Mouse (Mus musculus) mouse embryonic stem cell (cell line): ENCODE data around the gene Hsd17b14.
"Not testable (repeated sequence)": the region's sequence is repeated elsewhere in the genome, so short reads cannot be mapped to it uniquely, and the experiment has no call there.

Experiments used
- in situ Hi-C, 2 experiments: fragments of 300-500 bp; cut with MboI; formaldehyde crosslinking; loops; 1 replicate in 1 of 2; 3 replicates in 1 of 2; pipeline ENCODE4 v1.14.3; 2019 to 2020; ENCODE audit warnings: low sequenced_read_pairs in 2 of 2, low pct_unique_long_range_greater_than_20kb in 1 of 2, mixed read lengths in 1 of 2; ENCODE audit not compliant: unreplicated experiment in 1 of 2

Gene Hsd17b14

DNA sequence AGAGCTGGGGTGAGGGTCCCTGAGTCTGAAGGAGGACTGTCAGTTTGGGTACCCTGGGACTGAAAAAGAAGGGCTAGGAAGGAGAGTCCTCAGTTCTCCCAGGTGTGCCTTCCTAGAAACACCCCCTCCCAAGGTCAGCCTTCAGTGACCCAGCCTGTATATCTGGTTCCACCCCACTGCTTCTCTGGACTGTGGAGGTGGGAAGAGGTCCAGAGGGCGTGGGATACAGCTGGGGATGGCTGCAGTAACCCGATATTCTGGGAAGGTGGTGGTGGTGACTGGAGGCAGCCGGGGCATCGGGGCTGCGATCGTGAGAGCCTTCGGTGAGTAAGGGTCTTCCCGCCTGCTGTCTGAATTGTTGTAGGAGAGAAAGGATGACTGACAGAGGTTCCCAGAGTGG, at the start of gene Hsd17b14:
Gene Hsd17b14, plus strand, starts transcription at position 150 of the 400 bp plus-strand sequence.
- in situ Hi-C loops: no loop called here

DNA sequence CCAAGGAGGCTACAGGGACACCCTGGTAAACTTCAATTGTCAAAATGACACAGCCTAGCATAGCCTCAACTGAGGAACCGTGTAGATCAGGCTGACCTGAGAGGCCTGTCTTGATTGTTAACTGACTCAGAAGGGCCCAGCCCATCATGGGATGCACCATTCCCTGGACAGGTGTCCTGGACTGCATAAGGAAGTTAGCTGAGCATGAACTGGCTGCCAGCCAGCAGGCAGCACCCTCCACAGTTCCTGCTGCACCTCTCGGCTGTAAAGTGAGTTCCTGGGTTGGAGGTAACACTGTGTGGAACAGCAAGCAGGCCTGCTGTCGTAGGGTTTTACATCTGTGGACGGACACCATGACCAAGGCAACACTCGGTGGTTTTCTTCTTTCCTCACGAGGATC, 47.1 kb upstream of the Hsd17b14 start:
- in situ Hi-C loops: no loop called here

DNA sequence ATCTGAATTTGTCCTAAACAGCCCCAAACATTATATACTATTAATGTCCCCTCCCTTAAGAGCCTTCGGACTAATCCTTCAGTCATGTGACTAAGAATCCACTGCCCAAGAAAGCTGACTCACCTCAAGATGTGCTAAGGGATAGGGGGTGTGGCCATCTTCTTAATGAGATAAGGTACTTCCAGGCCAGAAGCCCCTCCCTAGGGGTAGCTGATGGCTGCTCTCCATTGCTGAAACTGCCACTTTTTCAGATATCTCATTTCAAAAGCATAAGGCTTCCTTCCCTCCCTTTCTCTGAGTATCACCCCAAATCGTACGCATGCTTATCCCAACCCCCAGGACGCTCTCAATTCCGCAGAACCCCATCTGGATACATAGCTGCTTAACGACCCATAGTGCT, 46.1 kb upstream of the Hsd17b14 start:
- in situ Hi-C loops: no loop called here

DNA sequence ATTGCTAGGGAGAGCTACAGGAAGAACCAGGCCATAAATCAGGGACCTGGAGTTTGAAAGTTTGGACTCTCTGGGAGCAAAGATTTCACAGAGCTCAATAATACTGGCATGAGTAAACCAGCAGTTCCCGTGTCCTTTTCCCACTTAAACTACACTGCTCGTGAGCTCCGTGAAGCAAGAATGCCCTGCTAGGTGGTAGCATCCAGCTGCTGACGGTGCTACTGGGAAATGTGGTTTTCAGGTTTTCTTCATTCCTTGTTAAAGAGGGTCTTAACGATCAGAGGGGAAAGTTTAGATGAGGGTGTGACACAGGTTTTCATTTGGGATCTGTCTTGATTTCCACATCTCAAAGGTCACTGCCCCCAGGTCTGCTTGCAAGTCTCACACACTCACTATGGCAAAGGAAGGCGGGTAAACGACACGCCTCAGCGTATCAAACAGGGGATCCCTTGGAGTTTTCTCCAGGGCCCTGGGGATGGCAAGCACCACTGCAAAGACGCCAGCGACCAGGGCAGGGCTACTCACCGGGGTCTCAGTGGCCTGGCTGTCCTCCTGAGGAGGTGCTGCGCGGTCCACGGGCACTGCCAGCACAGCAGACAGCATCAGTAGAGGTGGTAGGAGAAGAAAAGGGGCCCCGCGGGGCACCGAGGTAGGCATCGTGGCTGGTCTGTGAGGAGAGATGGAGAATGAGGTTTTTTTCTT, 45.4 kb upstream of the Hsd17b14 start:
- in situ Hi-C loops: no loop called here

DNA sequence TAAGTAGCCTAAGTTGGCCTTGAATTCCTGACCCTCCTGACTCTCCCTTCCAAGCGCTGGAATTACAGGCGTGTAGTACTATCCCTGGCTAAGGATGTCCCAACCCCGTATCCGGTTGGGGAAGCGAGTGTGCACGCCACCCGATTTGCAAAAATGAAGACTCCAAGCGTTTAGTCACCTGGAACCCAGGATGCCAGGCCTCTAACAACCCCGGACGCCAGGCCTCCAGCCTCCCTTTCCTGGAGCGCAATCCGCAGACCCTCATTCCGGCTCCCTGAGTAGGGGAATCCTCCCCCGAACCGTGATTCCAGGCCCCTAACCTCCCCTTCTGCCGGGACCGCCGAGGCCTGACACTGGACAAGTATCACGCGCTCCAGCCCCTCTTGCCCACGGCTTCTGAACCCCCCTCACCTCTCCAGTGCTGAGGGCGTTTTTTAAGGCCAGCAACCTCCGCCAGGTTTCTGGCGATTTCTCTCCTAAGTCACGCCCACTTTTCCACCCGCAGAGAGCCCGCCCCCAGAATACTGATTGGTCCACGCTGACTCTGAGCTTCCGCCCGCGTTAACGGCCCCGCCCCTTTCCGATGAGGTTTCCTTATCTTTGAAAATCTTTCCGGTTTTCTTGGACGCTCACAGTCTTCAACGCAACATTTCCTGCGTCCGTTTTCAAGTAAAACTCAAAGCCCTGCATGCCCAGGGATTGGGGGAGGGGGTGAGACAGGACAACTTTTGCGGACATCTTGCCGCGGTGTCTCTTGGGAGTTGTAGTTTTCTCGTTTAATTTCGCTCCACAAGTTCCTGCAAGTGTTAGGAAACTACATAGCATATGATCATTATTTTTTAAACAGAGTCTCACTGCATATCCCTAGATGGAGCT, 44.5 kb upstream of the Hsd17b14 start, which contains the start of gene Nucb1:
Gene Nucb1, minus strand, starts transcription at position 495 of the 876 bp plus-strand sequence.
- in situ Hi-C loops: no loop called here

DNA sequence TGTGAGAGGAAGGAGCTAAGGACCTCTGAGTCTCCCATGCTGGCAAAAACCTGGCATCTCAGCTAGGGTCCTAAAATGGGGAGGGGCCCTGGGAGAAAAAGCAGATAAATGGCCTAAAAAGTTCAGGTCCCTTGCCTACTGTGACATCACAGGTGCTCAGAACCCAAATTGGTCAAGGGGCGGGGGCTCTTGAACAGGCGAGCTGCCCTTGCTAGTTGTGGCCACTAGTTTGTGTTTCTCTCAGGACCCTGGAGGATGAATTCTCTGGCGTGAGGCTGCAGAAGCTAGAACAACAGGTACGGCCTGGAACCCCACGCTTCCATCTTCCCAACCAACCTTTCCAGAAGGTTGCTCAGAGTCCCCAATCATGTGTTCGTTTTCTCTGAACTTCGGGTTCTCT, 40.3 kb upstream of the Hsd17b14 start:
- in situ Hi-C loops: no loop called here

DNA sequence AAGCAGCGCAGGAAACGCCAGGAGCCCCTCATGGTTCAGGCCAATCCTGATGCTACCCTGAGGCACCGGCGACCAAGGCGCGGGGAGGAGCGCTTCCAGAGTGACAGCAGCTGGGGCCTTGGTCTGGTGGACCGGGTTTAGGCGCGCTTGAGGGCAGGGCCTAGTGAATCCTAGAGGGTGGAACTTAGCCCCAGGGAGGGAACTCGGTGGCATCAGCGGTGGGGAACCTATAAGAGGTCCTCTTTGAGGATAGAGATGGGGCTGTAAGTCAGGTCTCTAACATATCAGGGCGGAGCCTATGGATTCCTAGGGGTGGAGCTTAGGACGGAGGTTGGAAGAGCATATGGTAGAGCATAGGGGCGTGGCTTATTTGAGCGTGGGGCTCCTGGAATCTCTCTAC, 39.3 kb upstream of the Hsd17b14 start:
- in situ Hi-C loops: no loop called here

DNA sequence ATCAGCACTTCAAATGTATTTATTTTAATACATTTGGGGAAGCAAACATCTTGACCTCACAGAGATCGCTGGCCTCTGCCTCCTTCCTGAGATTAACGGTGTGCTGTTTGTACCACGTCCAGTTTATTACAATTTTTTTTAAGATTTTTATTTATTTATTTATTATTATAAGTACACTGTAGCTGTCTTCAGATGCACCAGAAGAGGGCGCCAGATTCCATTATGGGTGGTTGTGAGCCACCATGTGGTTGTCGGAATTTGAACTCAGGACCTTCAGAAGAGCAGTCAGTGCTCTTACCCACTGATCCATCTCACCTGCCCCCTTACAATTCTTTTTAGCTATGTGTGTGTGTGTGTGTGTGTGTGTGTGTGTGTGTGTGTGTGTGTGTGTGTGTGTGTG, 37.8 kb upstream of the Hsd17b14 start:
- in situ Hi-C loops: not testable (repeated sequence)

DNA sequence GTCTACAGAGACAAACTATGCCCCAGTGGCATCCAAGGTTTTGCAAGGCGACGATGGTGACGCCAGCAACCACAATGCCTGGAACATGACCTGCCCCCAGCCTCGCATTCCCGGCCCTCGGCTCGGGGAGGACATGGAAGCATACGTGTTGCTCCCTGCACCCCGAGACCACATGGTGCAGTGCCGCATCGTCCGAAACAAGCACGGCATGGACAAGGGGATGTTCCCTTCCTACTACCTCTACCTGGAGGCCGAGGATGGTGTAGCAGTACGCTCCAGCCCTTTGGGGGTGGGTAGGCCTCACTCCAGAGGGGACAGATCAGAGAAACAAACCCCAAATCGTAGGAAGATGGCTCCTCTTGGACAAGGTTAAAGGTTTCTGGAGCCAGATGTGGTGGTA, 36.1 kb upstream of the Hsd17b14 start:
- in situ Hi-C loops: no loop called here

DNA sequence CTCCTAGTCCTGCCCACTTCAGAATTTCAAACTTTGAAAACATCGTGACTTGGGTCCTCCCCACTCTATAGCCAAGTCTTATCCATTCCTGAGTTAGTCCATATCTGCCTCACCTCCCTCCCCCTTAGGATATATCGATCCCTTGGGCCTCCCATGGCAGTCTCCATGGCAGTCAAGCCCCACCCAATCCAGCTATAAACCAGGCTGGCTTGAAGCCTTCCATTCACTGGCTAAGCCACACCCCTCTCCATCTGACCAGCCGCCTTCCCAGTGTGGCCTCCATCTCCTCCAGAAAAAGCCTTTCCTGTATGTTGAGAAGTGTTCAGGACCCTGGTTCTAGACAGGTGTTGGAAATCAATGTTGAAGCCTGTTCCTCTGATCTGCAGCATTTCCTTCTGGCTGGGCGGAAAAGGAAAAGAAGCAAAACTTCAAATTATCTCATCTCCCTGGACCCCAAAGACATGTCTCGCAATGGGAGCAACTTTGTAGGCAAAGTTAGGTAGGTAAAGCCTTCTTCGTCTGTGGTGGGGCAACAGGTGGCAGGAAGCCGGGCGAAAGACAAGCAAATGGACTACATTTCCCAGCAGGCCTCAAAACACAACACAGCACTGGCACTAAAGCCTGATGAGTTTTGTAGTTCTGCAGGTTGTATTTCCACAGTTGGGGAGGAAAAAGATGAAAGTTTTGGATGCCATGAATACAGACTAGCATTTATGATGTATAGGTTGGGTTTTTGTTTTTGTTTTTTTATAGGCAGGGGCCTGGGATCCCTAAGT, 35.2 kb upstream of the Hsd17b14 start:
- in situ Hi-C loops: no loop called here

DNA sequence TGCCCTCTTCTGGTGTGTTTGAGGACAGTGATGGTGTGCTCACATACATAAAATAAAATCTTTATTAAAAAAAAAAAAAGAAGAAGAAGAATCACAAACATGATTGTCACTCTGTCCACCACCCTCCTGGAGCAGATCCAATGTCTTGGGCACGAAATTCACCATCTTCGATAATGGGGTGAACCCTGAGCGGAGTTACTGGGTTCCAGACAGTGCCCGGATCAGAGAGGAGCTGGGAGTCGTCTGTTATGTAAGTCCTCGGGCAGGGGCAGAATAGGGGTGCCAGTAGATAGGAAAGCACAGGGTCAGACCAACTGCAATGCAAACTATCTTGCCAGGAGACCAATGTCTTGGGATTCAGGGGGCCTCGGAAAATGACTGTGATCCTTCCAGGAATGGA, 34.1 kb upstream of the Hsd17b14 start:
- in situ Hi-C loops: no loop called here

DNA sequence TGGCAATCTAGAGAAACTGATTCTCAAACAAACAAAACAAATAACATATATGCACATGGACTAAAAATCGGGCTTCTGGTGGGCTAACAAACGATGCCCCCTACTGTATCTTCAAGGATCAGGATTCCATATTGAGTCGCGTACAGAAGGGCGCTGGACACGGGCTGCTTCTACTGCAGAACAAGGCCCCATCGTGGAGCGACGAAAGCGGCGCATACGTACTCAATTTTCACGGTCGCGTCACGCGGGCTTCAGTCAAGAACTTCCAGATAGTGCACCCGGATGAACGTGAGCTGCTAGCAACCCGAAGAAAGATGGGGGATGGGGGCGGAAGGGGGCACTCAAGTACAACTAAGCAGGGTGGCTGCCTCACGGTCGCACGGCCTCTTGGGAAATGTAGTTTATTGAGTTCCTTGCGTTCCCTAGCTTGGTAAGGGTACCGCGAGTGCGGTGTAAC, 32.9 kb upstream of the Hsd17b14 start:
- in situ Hi-C loops: no loop called here

DNA sequence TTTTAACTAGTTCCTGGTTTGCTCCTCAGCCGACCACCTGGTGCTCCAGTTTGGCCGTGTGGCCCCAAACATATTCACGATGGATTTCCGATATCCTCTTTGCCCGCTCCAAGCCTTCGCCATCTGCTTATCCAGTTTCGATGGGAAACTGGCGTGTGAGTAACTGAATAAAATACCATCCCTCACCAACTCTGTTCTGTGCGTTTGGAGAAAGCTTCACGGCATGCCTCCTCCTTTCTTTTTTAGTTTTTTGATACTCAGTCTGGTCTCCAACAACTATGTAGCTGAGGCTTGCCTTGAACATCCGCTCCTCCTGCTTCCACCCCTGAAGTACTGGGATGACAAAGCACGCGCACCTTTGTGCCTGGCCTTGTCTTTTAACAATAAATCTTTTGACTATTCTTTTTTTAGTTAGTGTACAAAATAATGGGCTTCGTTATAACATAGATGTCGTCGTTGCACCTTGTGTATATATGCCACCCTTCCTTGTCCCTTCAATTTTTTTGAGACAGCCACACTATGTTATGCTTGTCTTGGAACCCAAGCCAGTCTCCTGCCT, 32.4 kb upstream of the Hsd17b14 start:
- in situ Hi-C loops: no loop called here

DNA sequence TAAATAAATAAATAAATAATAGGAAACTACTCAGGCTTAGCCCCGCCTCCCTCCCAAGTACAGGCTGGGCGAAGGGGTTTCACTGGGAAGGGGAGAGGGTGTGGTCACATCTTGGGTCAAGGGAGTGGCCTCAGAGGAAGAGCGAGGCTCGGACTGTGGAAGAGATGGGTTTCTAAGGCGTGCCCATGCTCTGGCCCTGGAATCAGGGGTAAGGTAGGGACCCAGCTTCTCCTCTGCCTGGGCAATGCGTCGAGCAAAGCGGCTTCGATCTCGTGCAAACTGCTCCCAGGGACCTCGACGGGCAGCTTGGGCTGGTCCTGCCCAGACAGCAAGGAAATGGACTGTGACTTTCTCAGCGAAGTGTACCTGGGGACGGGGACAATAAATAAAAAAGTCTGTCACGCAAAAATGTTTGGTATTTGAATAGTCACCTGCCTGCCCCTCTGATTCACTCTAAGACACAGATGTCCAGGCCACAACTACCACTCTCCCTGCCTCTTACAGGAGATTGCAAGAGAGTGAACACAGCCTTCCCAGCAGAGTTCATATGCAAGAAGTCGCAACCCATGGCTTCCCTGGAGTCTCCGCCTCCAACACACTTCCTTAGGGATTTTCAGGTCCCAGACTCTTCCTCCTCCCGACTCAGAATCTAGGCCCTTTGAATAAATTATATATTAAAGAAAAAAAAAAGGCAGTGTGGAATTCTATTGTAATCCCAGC, 31.6 kb upstream of the Hsd17b14 start:
- in situ Hi-C loops: no loop called here

DNA sequence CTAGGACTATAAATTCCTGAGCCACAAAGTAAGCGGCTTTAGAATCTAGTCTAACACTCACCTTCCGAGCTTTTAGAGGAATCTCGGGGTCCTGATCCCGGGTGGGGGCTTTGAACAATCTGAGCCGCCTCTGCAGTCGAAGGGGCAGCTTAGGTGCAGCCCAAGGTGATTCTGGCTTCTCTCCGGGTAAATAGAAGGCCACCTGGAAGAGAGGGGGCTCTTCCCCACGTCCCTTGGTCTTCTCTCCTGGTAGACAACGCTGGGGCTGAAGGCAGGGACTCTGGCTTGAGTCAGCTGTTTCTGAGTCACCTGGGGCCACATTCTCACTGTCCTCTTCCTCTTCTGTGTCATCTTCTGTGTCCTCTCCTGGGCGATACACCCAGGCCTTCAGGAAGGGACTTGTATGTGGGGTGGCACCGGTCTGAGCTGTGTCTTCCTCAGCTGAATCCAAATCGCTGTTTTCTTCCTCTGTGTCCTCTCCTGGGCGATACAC, 31.0 kb upstream of the Hsd17b14 start:
- in situ Hi-C loops: no loop called here

DNA sequence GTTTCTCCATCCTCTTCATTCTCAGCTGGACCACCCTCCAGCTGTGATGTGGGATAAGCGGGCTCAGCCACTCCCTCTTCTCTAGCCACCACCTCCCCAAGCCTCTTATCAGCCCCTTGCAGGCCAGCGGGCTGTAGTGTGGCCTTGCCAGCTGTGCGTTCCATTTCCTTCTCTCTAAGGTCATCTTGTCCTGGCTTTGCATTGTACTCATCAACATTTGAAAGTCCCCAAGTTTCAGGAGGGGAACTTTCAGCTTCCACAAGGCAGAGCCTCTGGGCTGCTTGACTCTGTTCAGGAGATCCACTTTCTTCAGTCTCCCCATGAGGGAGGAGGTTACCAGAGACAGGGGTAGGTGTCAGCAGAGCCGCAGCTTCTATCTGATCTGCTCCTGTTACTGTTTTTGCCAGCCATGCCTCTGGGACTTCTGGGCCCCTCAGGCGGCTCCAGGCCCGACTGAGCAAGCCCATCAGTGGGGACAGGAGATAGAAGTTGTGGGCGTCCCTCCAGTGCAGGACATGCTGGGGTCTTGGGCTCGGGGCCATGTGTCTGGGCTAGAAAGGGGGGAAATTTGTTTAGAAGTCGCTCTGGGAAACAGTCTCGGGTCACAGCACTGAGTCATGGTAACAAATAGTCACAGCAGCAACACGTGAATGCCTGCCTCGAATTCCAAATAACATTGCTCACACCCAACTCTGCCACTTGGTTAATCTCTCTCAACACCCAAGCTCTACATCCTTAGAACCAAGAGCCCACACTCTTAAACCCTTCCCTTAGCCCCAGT, 29.7 kb upstream of the Hsd17b14 start:
- in situ Hi-C loops: no loop called here

DNA sequence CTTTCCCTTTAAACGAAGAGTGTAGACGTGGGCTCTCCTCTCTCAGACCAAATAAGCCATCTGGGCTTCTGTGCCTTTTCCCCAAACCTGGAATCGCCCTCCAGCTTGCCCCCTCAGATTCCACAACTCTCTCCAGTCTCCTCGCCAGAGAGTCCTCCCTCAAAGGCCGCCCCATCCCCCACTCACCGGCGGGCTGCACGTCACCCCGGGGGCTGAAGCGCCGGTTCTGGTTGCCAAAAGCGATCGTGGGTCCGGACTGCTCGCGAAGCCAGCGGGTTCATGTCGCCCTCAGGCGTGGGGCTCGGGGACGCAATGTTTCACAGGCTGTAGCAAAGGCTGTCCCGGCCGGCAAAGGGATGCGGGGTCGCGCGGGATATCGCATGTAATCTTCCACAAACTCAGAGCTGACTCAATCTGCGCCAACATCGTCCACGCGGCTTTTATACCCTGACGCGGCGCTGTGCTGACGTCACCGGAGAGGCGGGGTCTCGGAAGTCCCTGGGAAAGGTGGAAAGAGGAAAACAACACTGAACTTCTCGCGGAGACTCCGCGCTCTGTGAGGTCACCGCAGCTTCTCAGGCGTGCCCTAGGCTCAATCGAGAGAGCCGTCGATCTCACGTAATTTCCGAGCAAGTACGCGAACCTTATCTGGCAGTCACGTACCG, 28.8 kb upstream of the Hsd17b14 start, which contains the start of the genes Ppp1r15a and Plekha4:
Gene Ppp1r15a, minus strand, starts transcription at position 460 of the 665 bp plus-strand sequence.
Gene Plekha4, plus strand, starts transcription at position 522 of the 665 bp plus-strand sequence.
- in situ Hi-C loops: no loop called here
